Mouse (Mus musculus) brain, embryonic 14.5 days (tissue): ENCODE measurements around the gene A630010A05Rik. TPM values are rescaled to one million over a fixed set of nuclear protein-coding genes. Genes with fewer than 3 reads are reported as not detected.
"Not testable (repeated sequence)": the region's sequence is repeated elsewhere in the genome, so short reads cannot be mapped to it uniquely, and the experiment has no call there.

ENCODE experiments used
- DNase-seq: peaks from one replicate; pipeline ENCODE4 v3.0.0-alpha.2; 2011; ENCODE audit warnings: low read depth
- CTCF ChIP-seq: fragments of 200-500 bp; IDR thresholded peaks from 2 replicates; pipeline ENCODE4 v1.5.1; 2012; ENCODE audit warnings: inconsistent platforms, mild to moderate bottlenecking, moderate library complexity, borderline replicate concordance; ENCODE audit not compliant: insufficient read depth, insufficient read length; ENCODE audit errors: extremely low read depth
- POLR2A ChIP-seq: fragments of 200-500 bp; IDR thresholded peaks from 2 replicates; pipeline ENCODE4 v1.6.1; 2012; ENCODE audit warnings: mild to moderate bottlenecking, inconsistent platforms, borderline replicate concordance; ENCODE audit not compliant: poor library complexity, insufficient read depth, insufficient read length, severe bottlenecking; ENCODE audit errors: extremely low read depth
- polyA plus RNA-seq: library from polyadenylated mRNA; depleted of rRNA; stranded (reverse); fragments of >200 nt; gene quantifications from 2 replicates; pipeline ENCODE4 v1.2.3, GENCODE M21; 2012; rRNA removed

Gene A630010A05Rik
- not detected in 2 replicates for polyA plus RNA-seq

DNA sequence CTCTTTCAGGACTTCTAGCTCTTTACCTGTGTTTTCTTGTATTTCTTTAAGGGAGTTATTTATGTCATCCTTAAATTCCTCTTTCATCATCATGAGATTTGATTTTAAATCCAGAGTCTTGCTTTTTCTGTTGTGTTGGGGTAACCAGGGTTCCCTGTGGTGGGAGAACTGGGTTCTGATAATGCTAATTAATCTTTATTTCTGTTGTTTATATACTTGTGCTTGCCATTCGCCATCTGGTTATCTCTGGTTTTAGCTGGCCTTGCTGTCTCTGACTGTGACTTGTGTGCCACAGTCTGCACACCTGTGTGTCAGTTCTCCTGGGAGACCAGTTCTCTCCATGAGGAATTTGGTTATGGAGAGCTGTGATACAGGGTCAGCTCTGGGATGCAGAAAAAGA is at the start of gene A630010A05Rik:
TSS of gene A630010A05Rik (plus strand) at position 301 of the 400 bp plus-strand sequence.
- TF ChIP-seq CTCF, result no peak
- TF ChIP-seq POLR2A, result no peak
- DNase-seq, result no peak

DNA sequence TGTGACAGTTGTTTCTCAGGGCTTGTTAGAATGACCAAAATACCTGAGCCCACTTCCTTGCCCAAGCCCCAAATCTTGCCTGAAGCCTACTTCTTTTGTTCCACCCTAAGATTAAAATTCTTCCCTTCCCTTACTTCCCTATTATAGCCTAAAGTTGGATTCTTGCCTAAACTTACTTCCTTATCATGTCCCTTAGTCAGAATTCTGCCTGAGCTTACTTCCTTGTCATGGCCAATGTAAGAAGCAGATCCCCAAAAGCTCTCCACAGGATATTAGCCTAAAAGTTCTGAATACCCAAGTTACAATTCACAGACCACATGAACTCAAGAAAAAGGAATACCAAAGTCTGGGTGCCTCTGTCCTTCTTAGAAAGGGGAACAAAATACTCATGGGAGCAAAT is 26.4 kb upstream of the A630010A05Rik start:
- TF ChIP-seq CTCF, result no peak
- TF ChIP-seq POLR2A, result no peak
- no peak for DNase-seq

DNA sequence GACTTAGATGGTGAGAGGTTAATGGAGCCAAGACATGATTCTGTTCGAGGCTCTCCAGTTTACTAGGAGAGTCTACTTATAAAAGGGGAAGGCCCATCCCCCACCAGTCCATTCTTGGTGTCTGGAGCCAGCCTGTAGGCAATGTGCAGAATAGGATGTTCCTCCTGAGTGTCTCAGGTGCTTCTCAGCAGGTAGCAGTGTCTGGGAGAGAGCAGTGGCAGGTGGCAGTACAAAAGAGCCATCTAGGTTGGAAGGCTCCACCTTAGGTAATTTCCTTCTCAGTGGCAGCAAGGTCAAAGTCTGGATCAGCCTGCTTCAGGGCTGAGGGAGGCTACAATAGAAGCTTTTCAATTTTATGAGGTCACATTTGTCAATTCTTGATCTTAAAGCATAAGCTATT is 4.9 kb upstream of the A630010A05Rik start:
- DNase-seq, result not testable (repeated sequence)

Other genes starting within 250 kb of the A630010A05Rik start
- gene Fopnl, start 244.9 kb upstream of the A630010A05Rik start, polyA plus RNA-seq, result 83.0 and 95.1 TPM in 2 replicates
- 12.3 and 12.4 TPM in 2 replicates for gene Abcc1, start 200.8 kb upstream of the A630010A05Rik start, polyA plus RNA-seq